Mouse (Mus musculus) G1E (cell line): Measurements from ENCODE around the gene Gkn1. TPM values are rescaled to one million over a fixed set of nuclear protein-coding genes. Genes with fewer than 3 reads are reported as not detected.

Experiments
- ATAC-seq: 2 replicates; pipeline ENCODE4 v1.8.0; 2016; ENCODE audit warnings: mild to moderate bottlenecking; ENCODE audit not compliant: insufficient number of reproducible peaks, poor library complexity, low FRiP score, severe bottlenecking; ENCODE audit errors: extremely low read depth
- DNase-seq: peaks from one replicate; pipeline ENCODE4 v3.0.0; 2012; ENCODE audit warnings: low spot score
- H3K27me3 ChIP-seq: 2 replicates; pipeline ENCODE4 v1.6.1; 2012; ENCODE audit warnings: mild to moderate bottlenecking, low read length, inconsistent platforms; ENCODE audit not compliant: insufficient read depth
- H3K36me3 ChIP-seq: replicated peaks from 2 replicates; pipeline ENCODE3; 2012; ENCODE audit warnings: mild to moderate bottlenecking, inconsistent platforms
- H3K4me1 ChIP-seq: 2 replicates; pipeline ENCODE4 v1.6.1; 2012; ENCODE audit warnings: low read depth, low read length, inconsistent platforms, mixed read lengths; ENCODE audit not compliant: insufficient read depth
- H3K4me3 ChIP-seq: 2 replicates; pipeline ENCODE4 v1.5.1; 2012; ENCODE audit warnings: low read depth, mild to moderate bottlenecking, inconsistent platforms, low read length, moderate library complexity, mixed read lengths
- H3K9me3 ChIP-seq: replicated peaks from 2 replicates; pipeline ENCODE4 v1.6.1; 2012; ENCODE audit warnings: inconsistent platforms
- CTCF ChIP-seq: IDR thresholded peaks from 2 replicates; pipeline ENCODE4 v1.5.1; 2012; ENCODE audit warnings: low read depth, low read length, inconsistent platforms, mixed read lengths
- GATA1 ChIP-seq: IDR thresholded peaks from 2 replicates; pipeline ENCODE4 v1.6.1; 2012; ENCODE audit warnings: borderline replicate concordance, low read length, inconsistent platforms, mixed read lengths
- GATA2 ChIP-seq: IDR thresholded peaks from 2 replicates; pipeline ENCODE4 v1.6.1; 2012; ENCODE audit warnings: low read depth, low read length, inconsistent platforms, borderline replicate concordance
- POLR2AphosphoS5 ChIP-seq: IDR thresholded peaks from 2 replicates; pipeline ENCODE4 v1.6.1; 2012; ENCODE audit warnings: low read depth, low read length, inconsistent platforms; ENCODE audit not compliant: insufficient replicate concordance
- TAL1 ChIP-seq: conservative IDR thresholded peaks from 2 replicates; pipeline ENCODE4 v1.6.1; 2012; ENCODE audit warnings: low read depth, low read length, inconsistent platforms, mixed read lengths
- polyA plus RNA-seq: library from polyadenylated mRNA; stranded (reverse); fragments of >175 nt; gene quantifications from 2 replicates; pipeline ENCODE4 v1.2.3, GENCODE M21; 2012
- total RNA-seq, 2 experiments: library from RNA; stranded (forward) in 1 of 2; stranded (reverse) in 1 of 2; fragments of 200-1000 nt in 1 of 2; fragments of >200 nt in 1 of 2; fragmentation: Nextera tagmentation in 1 of 2; gene quantifications; 2 replicates each; pipeline ENCODE4 v1.2.3; 2014 to 2017

The Gkn1 gene
- total and polyA plus RNA-seq, 3 experiments = not detected

- H3K4me1 ChIP-seq = peaks cover 2% of the 10 kb centered on the region
- no peaks in the 10 kb centered on the region for H3K9me3 ChIP-seq
- H3K27me3 ChIP-seq = peaks cover 46% of the 10 kb centered on the region
- no peak within 1 kb of the TSS for H3K4me3 ChIP-seq
- H3K36me3 ChIP-seq = no peaks in the 10 kb centered on the region
- TF ChIP-seq CTCF (no peak), GATA2 (no peak), GATA1 (no peak)
- no peak for DNase-seq
- no peak for ATAC-seq
Measured at GRCm38 (mm10) chr6:87388877-87389276, 38.1 kb upstream of the Gkn1 start, which contains the start of gene Gkn3. Gkn3 (minus strand) TSS chr6:87388935.

GRCm38 (mm10) chr6:87386681-87387080 is 35.9 kb upstream of the Gkn1 start:
- Histone ChIP-seq H3K36me3 (no peaks in the 10 kb centered on the region), H3K27me3 (peaks cover 52% of the 10 kb centered on the region), H3K9me3 (no peaks in the 10 kb centered on the region), H3K4me3 (no peak overlapping the region), H3K4me1 (no peaks in the 10 kb centered on the region)
- TF ChIP-seq POLR2AphosphoS5 (no peak), GATA2 (no peak)
- DNase-seq (no peak), ATAC-seq (no peak)

- H3K4me3 ChIP-seq = no peak overlapping the region
- peaks cover 52% of the 10 kb centered on the region for H3K27me3 ChIP-seq
- TF ChIP-seq GATA2 (no peak), GATA1 (no peak), TAL1 (no peak), POLR2AphosphoS5 (no peak), CTCF (peak; percentile 71)
- no peak for ATAC-seq
- DNase-seq = peak; percentile 29
- H3K4me1 ChIP-seq = no peaks in the 10 kb centered on the region
- H3K36me3 ChIP-seq = no peaks in the 10 kb centered on the region
- H3K9me3 ChIP-seq = no peaks in the 10 kb centered on the region
Measured at GRCm38 (mm10) chr6:87386203-87386602, 35.5 kb upstream of the Gkn1 start.

DNA sequence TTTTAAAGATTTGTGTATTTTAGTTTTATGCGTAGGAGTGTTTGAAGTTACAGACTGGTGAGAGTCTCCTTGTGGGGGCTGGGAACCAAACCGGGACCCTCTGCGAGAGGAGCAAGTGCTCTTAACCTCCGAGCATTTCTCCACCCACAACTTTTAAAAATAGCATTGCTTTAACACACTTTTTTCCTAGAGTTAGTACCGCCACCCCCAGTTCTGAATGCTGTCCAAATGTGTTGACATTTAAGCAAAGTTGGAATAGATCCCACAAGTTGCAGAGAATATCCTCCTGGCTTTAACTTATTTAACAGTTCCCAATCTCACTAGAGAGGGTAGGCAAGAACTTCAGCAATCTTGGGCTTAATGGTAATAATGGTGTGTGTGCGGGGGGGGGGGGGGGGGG is 34.0 kb upstream of the Gkn1 start:
- Histone ChIP-seq H3K27me3 (peaks cover 55% of the 10 kb centered on the region), H3K36me3 (no peaks in the 10 kb centered on the region), H3K4me1 (no peaks in the 10 kb centered on the region), H3K9me3 (no peaks in the 10 kb centered on the region), H3K4me3 (no peak overlapping the region)
- TF ChIP-seq CTCF = no peak
- TF ChIP-seq GATA1 = no peak
- no peak for TF ChIP-seq TAL1
- TF ChIP-seq POLR2AphosphoS5 = no peak
- TF ChIP-seq GATA2 = no peak
- ATAC-seq = no peak
- DNase-seq = no peak

DNA sequence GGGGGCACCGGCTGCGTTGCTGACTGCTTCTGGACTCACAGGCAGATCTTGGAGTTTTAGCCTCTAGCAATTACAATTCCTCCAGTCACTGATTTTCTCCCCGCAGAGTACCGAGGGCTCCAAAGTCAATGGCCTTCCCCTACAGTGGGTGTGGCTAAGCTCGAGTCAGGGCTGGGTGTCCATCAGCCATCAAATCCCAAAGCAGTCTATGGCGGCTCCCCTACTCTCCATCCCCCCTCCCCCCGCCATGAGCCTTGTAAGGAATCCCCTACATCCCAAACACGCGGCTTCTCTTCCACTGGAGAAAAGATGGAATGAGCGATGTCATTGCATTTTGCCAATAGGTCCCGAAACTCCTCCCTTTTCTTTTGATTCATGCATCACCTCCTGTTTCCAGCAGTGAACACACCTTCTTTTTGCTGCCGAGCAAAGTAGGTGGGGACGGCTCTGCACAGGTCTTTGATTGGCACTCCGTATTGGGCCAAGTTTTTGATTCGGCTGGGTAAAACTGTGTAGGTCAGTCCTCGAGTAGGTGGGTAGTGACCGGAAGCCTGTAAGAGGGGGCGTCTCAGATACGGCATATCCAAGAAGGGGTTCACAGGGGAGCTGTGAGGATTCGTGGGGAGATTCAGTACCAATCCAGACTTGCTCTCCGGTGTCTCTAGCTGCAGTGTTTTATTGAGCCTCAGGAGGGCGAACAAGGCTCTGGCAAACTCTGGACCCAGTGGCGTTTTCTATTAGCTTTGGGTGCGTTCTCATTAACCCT is 33.4 kb upstream of the Gkn1 start:
- Histone ChIP-seq H3K27me3 (peaks cover 52% of the 10 kb centered on the region), H3K9me3 (no peaks in the 10 kb centered on the region), H3K4me3 (no peak overlapping the region), H3K4me1 (no peaks in the 10 kb centered on the region), H3K36me3 (no peaks in the 10 kb centered on the region)
- TF ChIP-seq GATA1 = no peak
- TF ChIP-seq CTCF = no peak
- TF ChIP-seq GATA2 = no peak
- TF ChIP-seq POLR2AphosphoS5 = no peak
- TF ChIP-seq TAL1 = no peak
- ATAC-seq (no peak), DNase-seq (no peak)

GRCm38 (mm10) chr6:87373057-87373456 is 22.3 kb upstream of the Gkn1 start, which contains the start of gene Gkn2:
Gkn2 (plus strand) TSS chr6:87373357.
- Histone ChIP-seq H3K27me3 (peaks cover 11% of the 10 kb centered on the region), H3K9me3 (no peaks in the 10 kb centered on the region), H3K4me3 (no peak within 1 kb of the TSS), H3K4me1 (no peaks in the 10 kb centered on the region), H3K36me3 (no peaks in the 10 kb centered on the region)
- DNase-seq = no peak
- TF ChIP-seq GATA2 (no peak), TAL1 (no peak), GATA1 (no peak), POLR2AphosphoS5 (no peak), CTCF (no peak)
- no peak for ATAC-seq

DNA sequence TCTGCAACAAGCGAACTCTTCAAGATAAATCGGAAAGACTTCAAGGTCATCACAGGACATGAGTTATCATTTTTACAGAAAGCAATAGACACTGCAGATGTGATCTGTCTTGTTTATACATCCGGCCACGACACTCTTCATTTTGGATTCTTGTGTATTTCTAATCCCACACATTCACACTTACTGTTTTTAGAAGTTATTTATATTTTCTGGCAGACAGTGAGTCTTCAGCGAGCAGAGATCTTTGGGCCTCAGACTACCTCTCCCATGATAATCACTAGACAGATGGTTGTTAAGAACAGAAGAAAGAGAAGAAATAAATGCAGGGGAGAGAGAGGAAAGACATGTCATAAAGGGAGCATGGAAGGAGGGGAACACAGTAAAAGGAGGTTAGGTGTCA is 18.5 kb upstream of the Gkn1 start:
- DNase-seq (no peak), ATAC-seq (no peak)
- H3K4me1 ChIP-seq = no peaks in the 10 kb centered on the region
- H3K36me3 ChIP-seq = no peaks in the 10 kb centered on the region
- peaks cover 24% of the 10 kb centered on the region for H3K27me3 ChIP-seq
- no peaks in the 10 kb centered on the region for H3K9me3 ChIP-seq
- H3K4me3 ChIP-seq = no peak overlapping the region
- TF ChIP-seq CTCF (no peak), TAL1 (no peak), POLR2AphosphoS5 (no peak), GATA2 (no peak), GATA1 (no peak)
